Mouse (Mus musculus): ENCODE data around the gene Fnd3c2.
"Not testable (repeated sequence)": the region's sequence is repeated elsewhere in the genome, so short reads cannot be mapped to it uniquely, and the experiment has no call there.

Fnd3c2 gene

DNA sequence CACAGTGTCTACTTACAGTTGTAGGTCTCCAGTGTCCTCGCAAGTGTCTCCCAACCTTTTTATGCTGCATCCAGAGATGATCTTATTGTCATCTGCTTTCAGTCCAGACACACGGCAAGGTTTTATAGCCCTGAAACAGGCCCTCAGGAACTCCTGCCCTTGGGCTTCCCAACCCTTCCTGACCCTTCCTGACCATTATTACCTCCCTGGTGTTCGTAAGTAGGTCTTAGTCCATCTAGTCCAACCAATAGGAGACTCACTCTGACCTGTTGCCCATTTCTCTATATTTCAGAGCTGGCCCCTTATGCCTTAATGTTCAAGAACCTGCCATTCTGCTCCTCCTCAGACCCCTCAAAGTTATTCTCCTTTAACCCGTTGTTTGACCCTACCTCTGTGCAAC, at the start of gene Fnd3c2:
Gene Fnd3c2, minus strand, starts transcription at position 101 of the 400 bp plus-strand sequence.
- no peak for DNase-seq (ENCODE audit: low read depth)

DNA sequence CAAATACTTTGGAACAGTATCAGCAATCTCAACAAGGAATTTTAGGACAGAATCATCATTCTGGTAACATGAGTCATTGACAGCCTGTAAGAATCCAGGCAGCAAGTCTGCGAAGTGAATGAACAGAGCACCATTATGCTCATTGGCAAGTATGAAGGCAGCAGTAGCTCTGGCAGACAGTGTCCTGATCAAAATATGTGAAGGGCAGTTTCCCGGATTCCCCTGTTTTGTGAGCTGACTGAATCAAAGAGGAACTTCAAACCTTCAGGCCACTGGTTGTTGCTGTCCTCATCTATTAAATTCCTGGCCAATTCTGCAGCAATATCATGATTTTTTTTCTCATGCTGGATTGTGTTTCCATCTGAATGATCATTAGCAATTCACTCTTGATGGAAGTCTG, 29.3 kb upstream of the Fnd3c2 start:
- DNase-seq (ENCODE audit: low read depth) = no peak

DNA sequence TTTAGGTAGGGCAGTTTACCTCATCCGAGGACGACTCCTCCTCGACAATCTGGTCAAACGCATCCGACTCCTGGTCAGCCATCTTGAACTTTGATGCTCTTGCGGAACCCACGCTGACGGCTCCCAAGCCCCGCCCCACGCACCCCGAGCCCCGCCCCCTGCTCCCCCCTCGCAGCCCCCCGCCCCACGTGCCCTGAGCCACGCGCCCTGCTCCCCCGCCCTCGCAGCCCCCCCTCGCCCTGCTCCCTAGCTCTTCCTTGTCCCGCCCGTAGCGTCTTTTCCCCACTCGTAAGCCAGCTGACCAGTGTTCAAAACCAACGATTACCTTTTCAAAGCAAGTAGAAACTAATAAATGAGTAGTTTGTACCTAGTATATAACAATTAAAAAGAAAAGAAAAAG, 34.1 kb downstream of the Fnd3c2 start, which contains the start of gene Taf9b:
Gene Taf9b, minus strand, starts transcription at position 101 of the 400 bp plus-strand sequence.
- no peak for DNase-seq (ENCODE audit: low read depth)

DNA sequence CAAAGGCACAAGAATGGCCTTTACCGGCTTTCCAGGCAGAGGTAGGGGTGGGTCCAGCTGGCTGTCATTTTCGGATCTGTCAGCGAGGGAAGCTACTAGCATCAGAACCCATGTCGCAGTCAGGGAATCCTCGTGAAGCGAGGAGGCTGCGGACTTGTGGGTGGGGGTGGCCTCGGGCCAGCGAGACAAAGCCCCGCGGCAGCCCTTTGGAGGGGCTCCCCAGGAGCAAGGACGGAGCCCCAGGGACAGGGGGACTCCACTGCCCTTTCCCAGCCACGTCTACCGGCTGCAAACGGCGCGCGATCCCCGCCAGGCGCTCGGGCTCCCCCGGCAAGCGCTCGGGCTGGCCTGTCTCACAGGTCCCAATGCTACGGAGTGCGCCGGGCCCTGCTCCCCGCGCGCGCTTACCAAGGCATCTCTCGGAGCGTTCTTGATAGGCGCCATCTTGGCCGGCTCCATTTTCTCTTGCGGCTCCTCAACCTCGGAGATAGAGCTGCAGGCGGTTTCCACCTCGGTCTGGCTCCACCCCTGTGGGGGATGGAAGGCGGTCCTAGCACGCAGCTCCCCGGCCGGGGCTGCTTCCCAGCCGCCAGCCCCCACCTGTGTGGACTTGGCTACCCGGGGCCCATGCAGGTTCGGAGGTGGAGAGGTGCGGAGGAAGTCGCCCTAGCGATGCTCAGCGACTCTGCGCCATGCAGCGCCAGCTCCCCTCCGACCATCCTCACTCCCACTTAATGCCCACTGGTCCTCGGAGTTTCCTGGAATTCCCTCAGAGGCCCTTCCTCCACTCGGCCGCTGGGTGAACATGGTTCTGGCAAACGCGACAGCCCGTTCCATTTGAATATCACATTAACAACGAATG, 35.8 kb downstream of the Fnd3c2 start:
- peak; percentile 30 for DNase-seq (ENCODE audit: low read depth)

DNA sequence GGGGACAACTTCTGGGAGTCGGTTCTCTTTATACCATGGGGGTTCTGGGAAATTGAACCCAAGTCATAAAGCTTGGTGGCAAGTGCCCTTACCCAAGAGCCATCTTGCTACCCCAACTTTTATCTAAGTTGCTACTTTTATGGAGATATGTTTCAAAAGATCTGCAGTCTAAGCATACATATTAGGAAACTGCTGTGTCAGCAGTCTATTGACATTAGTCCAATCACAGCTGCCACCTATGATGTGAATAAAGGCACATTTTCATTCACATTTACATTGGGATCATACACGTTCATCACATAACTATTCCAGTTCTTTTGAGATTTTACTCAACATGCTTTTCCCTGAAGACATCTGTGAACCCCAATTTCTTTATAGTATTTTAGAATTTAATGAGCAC, 46.1 kb downstream of the Fnd3c2 start:
- no peak for DNase-seq (ENCODE audit: low read depth)

DNA sequence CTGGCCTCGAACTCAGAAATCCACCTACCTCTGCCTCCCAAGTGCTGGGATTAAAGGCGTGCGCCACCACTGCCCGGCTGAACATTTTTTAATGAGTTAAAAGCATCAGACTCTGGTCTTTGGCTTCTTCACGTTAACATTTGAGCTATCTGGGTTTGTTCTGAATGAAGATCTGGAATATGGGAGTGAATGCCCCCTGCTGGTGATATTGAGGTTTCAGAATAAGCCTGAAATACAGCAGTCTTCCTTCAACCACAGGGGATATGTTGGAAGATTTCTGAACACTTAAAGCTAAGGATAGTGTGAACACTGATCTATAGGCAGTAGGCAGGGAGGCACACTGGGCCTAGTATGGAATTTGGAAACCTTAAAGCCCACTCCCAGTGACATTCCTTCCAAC, 56.3 kb downstream of the Fnd3c2 start:
- DNase-seq (ENCODE audit: low read depth) = no peak

DNA sequence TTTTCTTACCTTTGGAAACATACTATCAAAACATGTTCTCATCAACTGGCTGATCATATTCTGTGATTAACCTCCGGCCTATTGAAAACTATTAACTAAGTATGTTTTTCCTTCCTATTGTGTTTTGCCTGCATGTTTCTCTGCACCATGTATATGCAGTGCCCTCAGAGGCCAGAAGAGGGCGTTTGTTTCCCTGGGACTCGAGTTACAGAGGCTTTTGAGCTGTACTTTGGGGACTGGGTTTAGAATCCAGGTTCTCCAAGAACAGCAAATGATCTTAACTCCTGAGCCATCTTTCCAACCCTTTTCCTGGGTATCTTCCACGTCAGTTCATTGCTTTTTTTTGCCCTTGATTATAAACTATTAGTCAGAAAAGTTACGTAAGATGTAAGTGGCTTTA, 57.9 kb downstream of the Fnd3c2 start:
- no peak for DNase-seq (ENCODE audit: low read depth)

DNA sequence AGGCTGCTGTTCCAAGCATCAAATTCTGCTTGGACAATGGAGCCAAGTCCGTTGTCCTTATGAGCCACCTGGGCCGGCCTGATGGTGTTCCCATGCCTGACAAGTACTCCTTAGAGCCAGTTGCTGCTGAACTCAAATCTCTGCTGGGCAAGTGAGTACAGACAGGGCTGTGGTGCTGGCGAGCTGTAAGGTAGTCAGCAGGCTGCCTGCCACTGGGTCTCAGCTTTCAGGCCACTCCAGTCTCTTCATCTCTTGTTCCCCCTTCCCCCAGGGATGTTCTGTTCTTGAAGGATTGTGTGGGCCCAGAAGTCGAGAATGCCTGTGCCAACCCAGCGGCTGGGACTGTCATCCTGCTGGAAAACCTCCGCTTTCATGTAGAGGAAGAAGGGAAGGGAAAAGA, 60.8 kb downstream of the Fnd3c2 start:
- not testable (repeated sequence) for DNase-seq (ENCODE audit: low read depth)

DNA sequence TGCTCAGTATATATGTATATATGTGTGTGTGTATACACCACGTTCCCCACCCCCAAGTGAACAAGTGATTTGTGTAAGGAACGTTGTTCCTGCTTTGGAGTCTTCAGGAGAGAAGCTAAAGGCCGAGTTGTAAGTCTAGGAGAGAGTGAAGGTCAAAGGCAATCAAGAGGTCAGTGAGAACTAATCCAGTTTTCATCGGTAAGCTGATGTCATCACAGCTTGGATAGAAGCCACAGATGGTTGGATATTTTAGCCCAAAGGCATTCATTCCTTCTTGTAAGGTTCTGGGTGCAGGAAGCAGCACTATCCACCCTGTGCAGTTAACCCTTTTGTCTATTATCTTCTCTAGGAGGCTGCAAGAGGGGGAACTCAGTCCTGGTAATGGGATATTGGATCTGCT, 65.1 kb downstream of the Fnd3c2 start:
- no peak for DNase-seq (ENCODE audit: low read depth)

DNA sequence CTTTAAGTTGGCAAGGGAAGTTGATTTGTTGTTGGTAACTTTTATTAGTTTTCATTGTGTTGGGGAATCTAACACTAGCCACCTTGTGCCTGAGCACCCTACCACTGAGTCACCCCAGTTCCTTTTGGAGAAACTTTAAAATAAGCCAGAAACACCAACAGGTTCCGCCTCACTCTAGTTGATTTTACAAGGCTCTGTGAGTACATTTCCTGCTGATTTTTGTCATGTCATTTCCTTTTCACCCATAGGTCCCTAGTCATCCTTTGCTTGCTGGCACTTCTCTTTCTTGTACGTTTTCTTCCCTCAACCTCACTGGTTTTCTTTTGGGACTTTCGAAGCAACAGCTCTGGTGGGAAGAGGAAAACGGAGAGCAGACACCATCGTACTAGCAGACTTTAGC, 65.8 kb downstream of the Fnd3c2 start:
- no peak for DNase-seq (ENCODE audit: low read depth)

DNA sequence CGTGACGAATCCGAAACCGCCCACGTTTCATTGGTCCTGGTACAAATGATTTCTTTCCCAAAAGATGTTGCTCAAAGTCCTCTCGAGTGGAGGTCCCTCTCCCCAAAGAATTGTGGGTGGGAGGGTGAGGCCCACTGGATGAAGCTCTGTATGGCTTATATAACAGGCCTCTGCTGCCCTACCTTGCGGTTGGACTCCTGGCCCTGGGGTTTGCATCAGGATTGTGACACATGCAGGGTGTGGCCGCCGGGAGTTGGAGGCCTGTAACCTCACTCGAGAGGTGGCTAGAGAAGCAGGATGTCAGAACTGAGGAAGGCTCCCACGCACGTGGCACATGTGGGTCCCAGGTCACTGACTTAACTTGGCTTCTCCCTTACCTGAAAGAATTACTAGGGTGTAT, 67.4 kb downstream of the Fnd3c2 start:
- DNase-seq (ENCODE audit: low read depth) = no peak

DNA sequence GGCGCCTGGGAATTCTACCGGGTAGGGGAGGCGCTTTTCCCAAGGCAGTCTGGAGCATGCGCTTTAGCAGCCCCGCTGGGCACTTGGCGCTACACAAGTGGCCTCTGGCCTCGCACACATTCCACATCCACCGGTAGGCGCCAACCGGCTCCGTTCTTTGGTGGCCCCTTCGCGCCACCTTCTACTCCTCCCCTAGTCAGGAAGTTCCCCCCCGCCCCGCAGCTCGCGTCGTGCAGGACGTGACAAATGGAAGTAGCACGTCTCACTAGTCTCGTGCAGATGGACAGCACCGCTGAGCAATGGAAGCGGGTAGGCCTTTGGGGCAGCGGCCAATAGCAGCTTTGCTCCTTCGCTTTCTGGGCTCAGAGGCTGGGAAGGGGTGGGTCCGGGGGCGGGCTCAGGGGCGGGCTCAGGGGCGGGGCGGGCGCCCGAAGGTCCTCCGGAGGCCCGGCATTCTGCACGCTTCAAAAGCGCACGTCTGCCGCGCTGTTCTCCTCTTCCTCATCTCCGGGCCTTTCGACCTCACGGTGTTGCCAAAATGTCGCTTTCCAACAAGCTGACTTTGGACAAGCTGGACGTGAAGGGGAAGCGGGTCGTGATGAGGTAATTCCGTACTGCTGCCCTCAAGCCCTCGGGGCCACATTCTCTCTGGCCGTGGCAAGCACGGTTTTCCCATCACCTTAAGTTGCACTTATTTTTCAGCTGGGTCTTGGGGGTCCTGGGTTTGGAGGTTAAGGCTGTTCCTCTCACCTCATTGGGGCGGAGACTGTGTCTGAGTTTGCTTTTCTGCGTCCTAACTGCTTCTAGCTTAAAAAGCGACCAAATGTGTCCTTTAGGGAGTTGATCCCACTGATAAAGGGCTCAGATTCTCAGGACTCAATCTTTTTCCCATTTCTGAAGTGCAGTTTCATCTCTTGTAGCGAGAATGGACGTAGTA, 68.2 kb downstream of the Fnd3c2 start, which contains the start of gene Pgk1:
Gene Pgk1, plus strand, starts transcription at position 388 of the 937 bp plus-strand sequence.
- peak; percentile 80 for DNase-seq (ENCODE audit: low read depth)

DNA sequence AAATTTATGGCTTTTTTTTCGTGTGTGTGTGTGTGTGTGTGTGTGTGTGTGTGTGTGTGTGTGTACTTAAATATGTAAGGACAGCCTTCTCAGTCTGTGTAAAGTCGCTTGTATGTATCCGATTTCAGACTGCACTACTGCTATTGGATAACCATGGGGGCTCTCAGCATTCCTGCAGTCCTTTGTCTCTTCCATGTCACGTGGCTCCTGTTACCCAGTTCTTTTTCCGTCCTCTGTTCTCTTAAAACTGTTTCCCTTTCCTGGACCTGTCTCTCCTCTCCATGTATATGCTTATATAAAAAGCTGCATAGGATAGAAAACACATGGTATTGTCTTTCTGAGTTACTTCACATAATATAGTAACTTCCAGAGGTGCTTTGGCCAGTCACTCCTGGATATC, 69.5 kb downstream of the Fnd3c2 start:
- no peak for DNase-seq (ENCODE audit: low read depth)
